ENCODE assay signal across 8 mouse cellular contexts in the genomic region with DNA sequence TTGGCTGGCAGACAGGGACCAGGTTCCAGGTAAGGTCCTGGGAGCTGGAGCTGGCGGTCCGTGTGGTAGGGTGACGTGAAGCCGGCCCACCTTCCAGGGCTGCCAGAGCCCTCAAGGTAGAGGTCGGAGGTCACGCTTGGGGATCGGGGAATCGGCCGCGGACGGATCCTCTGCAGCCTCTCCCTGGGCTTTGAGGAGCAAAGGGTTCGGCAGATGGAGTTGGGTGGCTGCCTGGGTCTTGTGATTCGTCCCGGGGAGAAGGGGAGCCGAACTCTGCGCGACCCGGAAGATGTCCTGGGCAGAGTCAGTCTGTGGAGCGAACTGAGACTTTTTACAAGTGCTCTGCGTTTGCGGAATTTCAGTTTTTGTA. TPM values are rescaled to one million over a fixed set of nuclear protein-coding genes. Genes with fewer than 3 reads are reported as not detected.
DNase-seq lines count a peak whose midpoint lies in the region; ATAC-seq and TF ChIP-seq lines count a peak whose summit lies in the region.

No protein-coding gene starts in this region.

- H3K27me3 ChIP-seq in kidney, embryonic 14.5 days (ENCODE audit: control insufficient read depth, insufficient read depth, low read length): no peaks in the 10 kb centered on the region

- TF ChIP-seq POLR2A in bone marrow macrophage, adult 2 months (IDR thresholded peaks at IDR 0.05; ENCODE audit: borderline replicate concordance, low read depth, low read length): no peak

- no peaks in the 10 kb centered on the region for H3K36me3 ChIP-seq in kidney, embryonic 14.5 days (ENCODE audit: control insufficient read depth, insufficient read depth, low read length)

- H3K4me2 ChIP-seq in kidney, embryonic 14.5 days (replicated peaks; ENCODE audit: low read depth, low read length): peak overlapping the region; percentile 65

- no peaks in the 10 kb centered on the region for H3K9me3 ChIP-seq in kidney, embryonic 14.5 days (ENCODE audit: control insufficient read depth, low read length)

- peak overlapping the region; percentile 31; the same call in 1 of the 2 replicates for H3K27ac ChIP-seq in kidney, embryonic 14.5 days (ENCODE audit: low read depth, low read length)
- peak overlapping the region; percentile 61 for H3K27ac ChIP-seq in bone marrow macrophage, adult 2 months (ENCODE audit: insufficient read depth, low read depth, low read length)

- H3K9ac ChIP-seq in kidney, embryonic 14.5 days (ENCODE audit: low read depth, low read length): peak overlapping the region; percentile 77

- ATAC-seq in kidney, embryonic 14.5 days (ENCODE audit: low FRiP score, low TSS enrichment): peak; percentile 86
- ATAC-seq in hematopoietic stem cell, adult 5-6 weeks (replicated peaks in 1 of 2; ENCODE audit: insufficient read depth in 1 of 2, low FRiP score in 2 of 2, low TSS enrichment in 1 of 2, low read depth in 1 of 2, poor library complexity in 2 of 2, severe bottlenecking in 2 of 2): peak; percentile 32 to 70

- no peak for TF ChIP-seq CTCF in bone marrow macrophage, adult 2 months (IDR thresholded peaks at IDR 0.05; ENCODE audit: low read depth, low read length)

- peak overlapping the region; percentile 85 for H3K4me3 ChIP-seq in kidney, embryonic 14.5 days (ENCODE audit: low read length)
- H3K4me3 ChIP-seq in bone marrow macrophage, adult 2 months (ENCODE audit: insufficient read depth, low read length): peak overlapping the region; percentile 96

- H3K4me1 ChIP-seq in kidney, embryonic 14.5 days (ENCODE audit: control insufficient read depth, insufficient read depth, low read length): no peaks in the 10 kb centered on the region
- H3K4me1 ChIP-seq in bone marrow macrophage, adult 2 months (ENCODE audit: control insufficient read depth, insufficient read depth, low read length): peaks cover 9% of the 10 kb centered on the region

- DNase-seq in kidney, adult 11 months: no peak
- DNase-seq in lung, postnatal 25 days (ENCODE audit: low spot score): peak; percentile 13
- no peak for DNase-seq in layer of hippocampus, adult 18-20 months (ENCODE audit: low spot score in 2 of 2)
- no peak for DNase-seq in cerebellum, adult 9-11 months
- no peak for DNase-seq in testis, postnatal 14 days (ENCODE audit: low spot score)

- WGBS in kidney, embryonic 14.5 days: under 1% methylated on average over 21 of the region's 21 CpGs

RNA-seq across cellular contexts. Expression of a gene that starts 0.3 kb away (rescaled TPM):
- polyA plus RNA-seq in kidney, embryonic 14.5 days (2014; fragmentation: Nextera tagmentation; extraction: Ambion mirVana): 62.4 and 78.8 TPM in 2 replicates
- 39.8 and 40.2 TPM in 2 replicates for polyA plus RNA-seq in bone marrow macrophage, adult 2 months (2012; ENCODE audit: insufficient read depth, insufficient read length, missing spikeins)
- 84.4 and 93.0 TPM in 2 replicates for total RNA-seq in hematopoietic stem cell, adult 5-6 weeks (2017)
- 10 to 100 TPM; 43.7 to 45.0 TPM for total RNA-seq in layer of hippocampus, adult 18-20 months (2021)
